Mouse (Mus musculus): ENCODE data around the gene D330045A20Rik.
"Not testable (repeated sequence)": the region's sequence is repeated elsewhere in the genome, so short reads cannot be mapped to it uniquely, and the experiment has no call there.

The D330045A20Rik gene

GRCm38 (mm10) chrX:139480022-139480894 is at the start of gene D330045A20Rik:
Gene D330045A20Rik, plus strand, starts transcription at chrX:139480367.
- no peak for DNase-seq (ENCODE audit: low read depth, low spot score)

DNA sequence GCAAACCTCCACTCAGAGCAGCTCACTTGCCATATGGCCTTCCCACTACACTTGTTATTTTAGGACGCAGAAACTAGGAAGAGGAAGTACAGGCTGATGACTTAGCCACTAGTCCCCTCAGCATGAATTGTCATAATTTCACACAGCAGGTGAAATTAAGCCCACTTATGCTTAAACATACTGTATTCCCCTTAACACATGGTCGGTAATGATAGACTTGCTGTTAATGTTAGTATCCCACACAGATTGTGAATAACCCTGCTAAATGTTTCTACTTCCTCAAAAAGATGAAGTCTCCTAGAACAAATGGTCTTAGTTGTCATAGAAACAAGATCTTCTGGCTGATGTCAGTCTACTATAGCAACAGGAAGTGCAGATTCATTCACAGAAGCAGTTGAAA is 47.6 kb upstream of the D330045A20Rik start:
- no peak for DNase-seq (ENCODE audit: low read depth, low spot score)

GRCm38 (mm10) chrX:139435202-139435601 is 45.0 kb upstream of the D330045A20Rik start:
- DNase-seq (ENCODE audit: low read depth, low spot score), result no peak

- DNase-seq (ENCODE audit: low read depth, low spot score), result not testable (repeated sequence)
Observed at GRCm38 (mm10) chrX:139441057-139441456, 39.1 kb upstream of the D330045A20Rik start.

DNA sequence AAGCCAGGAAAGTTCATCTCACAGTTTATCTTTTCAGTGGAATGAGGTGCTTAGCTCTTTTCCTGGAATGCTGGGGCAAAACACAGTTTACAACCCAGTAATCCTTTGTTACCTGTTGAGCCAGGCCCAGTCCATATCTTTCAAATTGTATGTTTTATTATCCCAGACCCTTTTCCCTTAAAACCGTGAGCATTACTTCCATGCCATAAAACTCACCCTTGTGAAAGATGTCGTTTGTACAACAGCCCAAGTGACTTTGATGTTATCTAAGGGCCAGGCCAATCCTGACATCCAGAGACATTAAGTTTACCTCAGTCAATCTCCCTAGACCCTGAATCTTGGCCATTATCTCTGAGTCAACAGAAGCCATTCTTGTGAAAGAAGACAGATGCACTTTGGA is 23.4 kb upstream of the D330045A20Rik start:
- DNase-seq (ENCODE audit: low read depth, low spot score), result no peak

DNA sequence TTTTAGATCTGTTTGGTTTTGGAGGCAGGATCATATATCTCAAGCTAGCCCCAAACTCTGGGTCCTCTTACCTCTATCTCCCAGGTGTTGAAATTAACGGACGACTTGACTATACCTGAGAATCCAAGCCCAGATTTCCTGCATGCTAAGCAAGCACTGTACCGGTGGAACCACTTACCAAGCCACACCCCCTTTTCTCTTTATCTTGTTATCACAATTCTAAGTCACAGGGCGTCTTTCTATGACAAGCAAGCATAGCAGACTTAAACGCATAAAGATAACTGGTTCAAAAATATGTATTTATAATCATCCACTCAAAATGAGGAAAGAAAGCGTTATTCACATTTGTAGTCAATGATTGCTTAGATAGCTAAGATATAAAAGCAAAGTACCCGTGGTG is 1.9 kb downstream of the D330045A20Rik start:
- DNase-seq (ENCODE audit: low read depth, low spot score), result no peak

- DNase-seq (ENCODE audit: low read depth, low spot score), result no peak
Observed at GRCm38 (mm10) chrX:139484974-139485373, 4.8 kb downstream of the D330045A20Rik start.

GRCm38 (mm10) chrX:139516156-139516555 is 36.0 kb downstream of the D330045A20Rik start:
- DNase-seq (ENCODE audit: low read depth, low spot score), result no peak

DNA sequence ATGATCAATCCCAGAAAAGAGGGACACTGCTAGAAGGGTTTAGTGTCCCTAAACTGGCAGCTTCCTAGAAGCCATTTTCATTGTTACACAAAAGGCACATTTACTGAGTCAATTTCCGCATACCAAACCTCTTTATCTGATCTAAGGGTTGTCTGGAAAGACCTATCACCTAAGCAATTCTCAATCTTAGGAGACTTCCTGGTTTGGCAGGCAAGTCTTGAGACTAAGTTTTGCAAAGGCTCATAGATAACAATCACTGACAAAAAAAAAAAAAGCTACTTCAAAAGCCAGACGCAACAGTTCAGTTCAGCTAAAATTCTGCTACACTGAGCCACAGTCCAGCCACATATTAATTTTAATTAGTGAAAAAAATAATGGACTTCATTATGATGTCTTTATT is 39.1 kb downstream of the D330045A20Rik start:
- peak; percentile 7 for DNase-seq (ENCODE audit: low read depth, low spot score)

DNA sequence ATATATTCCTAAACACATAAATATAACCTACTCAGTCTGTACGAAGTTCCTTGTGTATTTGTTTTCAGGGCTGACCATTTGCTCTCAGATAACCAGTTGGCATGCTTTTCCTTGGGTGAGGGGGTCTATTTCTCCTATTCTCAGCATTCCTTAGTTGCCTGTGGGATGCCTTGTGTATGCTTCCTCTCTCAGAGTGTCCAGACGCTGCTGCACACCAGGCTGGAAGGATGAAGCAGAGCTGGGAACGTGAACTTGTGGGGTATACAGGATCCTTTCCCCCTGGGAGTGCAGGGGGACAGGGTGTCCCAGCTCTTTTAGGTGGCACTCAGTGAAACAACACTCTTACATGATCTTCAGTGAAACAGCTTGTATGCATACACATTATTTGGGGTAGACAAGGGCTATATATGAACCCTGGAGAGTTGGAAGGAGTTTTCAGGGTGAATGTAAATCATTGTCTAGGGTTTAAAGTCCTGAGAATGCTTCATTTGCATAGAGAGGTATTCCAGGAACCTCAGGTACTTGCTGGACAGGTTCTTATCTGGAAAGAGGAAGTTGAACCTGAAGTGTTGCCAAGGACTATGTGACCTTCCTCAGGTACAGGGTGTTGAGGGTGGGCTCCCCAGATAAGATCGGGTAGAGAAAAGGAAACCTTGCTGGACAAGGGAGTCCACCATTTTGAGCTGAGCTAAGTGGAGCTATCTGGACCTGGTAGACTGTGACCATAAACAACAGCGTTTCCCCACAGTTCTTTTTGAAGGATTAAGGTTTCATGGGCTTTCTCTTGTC is 44.3 kb downstream of the D330045A20Rik start:
- DNase-seq (ENCODE audit: low read depth, low spot score), result no peak

GRCm38 (mm10) chrX:139525724-139526123 is 45.6 kb downstream of the D330045A20Rik start:
- no peak for DNase-seq (ENCODE audit: low read depth, low spot score)

DNA sequence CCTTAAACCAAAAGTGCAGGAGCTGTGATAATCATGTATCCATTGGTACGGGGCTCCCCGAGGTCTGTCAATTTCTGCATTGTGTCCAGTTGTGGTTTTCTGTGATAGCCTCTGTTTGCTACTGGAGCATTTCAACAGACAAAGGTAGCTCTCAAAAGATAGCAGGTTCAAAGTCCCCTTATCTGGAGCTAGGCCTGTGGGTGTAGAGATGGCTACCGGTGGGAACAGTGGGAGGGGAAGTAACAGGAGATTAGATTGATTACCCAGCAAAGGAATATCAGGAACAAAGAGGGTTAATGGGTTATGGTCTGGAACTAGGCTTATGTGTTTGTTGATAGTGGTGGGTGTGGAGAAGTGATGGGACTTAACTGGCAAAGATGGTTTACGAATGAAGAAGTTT is 46.8 kb downstream of the D330045A20Rik start:
- no peak for DNase-seq (ENCODE audit: low read depth, low spot score)

- DNase-seq (ENCODE audit: low read depth, low spot score), result no peak
Observed at GRCm38 (mm10) chrX:139529678-139530077, 49.5 kb downstream of the D330045A20Rik start.

DNA sequence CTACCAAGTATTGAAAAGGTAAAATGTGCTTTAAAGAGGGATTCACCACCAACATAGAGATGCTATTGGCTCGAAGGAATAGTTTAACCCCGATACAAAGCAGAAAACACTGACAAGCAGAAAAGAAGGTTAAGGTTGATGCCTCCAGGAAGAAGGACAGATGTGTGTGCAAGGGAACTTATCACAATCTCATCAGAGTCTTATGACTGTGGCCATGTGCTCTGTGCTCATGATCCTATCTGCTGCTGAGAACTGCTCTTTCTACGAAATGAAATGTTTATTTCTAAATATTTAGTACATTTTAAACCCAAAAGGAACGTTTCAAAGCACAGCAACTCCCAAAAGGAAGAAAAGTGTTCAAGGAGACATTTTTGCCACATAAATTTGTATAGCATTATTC is 52.1 kb downstream of the D330045A20Rik start:
- no peak for DNase-seq (ENCODE audit: low read depth, low spot score)

GRCm38 (mm10) chrX:139537641-139538397 is 57.7 kb downstream of the D330045A20Rik start:
- DNase-seq (ENCODE audit: low read depth, low spot score), result no peak

- DNase-seq (ENCODE audit: low read depth, low spot score), result peak; percentile 7
Observed at GRCm38 (mm10) chrX:139543726-139544125, 63.6 kb downstream of the D330045A20Rik start.

GRCm38 (mm10) chrX:139550456-139550855 is 70.3 kb downstream of the D330045A20Rik start:
- DNase-seq (ENCODE audit: low read depth, low spot score), result no peak

DNA sequence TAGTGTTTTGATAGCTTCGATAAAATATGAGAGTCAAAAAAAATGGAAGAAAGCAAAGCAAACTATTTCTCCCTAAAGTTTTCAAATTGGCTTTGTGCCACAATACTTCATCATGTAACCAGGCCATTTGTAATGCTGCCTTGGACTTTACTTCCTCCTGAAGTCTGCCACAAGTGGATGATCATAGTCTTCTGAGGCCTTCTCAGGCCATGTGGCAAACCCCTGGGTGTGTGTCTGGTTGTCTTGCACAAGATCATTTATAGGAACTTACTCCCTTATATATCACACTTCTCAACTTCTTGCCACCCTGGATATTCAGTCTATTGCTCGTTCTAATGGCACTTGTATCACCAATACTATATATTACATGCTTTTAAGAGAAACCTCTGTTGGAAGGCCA is 71.9 kb downstream of the D330045A20Rik start:
- no peak for DNase-seq (ENCODE audit: low read depth, low spot score)

- DNase-seq (ENCODE audit: low read depth, low spot score), result no peak
Observed at GRCm38 (mm10) chrX:139562255-139562924, 82.2 kb downstream of the D330045A20Rik start.

GRCm38 (mm10) chrX:139562925-139563461 is 82.8 kb downstream of the D330045A20Rik start, which contains the start of gene Rnf128:
Gene Rnf128, plus strand, starts transcription at chrX:139563316.
- DNase-seq (ENCODE audit: low read depth, low spot score), result no peak

DNA sequence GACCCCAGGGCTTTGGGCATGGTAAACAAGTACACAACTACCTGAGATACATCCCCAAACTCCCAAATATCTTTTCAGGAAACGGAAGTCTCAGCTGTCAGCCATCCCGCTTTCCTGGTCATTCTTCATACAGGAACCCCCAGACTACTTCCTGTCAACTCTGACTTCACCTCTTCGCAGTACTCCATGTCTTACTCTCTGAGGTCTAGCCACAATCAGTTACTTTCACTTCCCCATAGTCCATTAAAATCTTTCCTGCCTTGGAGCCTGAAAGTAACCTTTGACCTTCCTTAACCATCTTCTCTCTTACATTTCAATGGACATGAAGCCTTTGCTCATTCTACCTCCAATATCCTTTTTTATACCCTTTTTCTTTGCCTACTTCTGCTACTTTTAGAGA is 89.9 kb downstream of the D330045A20Rik start:
- no peak for DNase-seq (ENCODE audit: low read depth, low spot score)
